Mouse (Mus musculus): Measurements from ENCODE around the gene Serpinb2.

Serpinb2 gene

DNA sequence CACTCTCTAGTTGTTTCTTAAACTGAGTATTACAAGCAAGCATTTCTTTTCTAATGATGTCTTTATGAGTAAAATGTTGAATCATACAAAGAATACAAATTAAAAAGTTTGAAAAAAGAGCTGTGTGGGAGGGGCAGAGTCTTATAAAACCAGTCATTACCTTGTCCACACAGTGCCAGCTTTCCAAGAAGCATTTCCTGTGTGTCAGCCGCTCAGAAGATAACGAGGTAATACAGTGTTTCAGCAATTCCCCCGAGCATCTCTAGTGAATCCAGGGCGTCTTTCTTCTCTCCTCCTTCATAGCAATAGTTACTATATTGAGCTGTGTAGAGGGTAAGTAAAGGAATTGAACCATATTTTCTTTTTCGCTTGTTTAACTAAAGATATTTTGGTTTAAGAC, at the start of gene Serpinb2:
TSS of gene Serpinb2 (plus strand) at position 172 of the 400 bp plus-strand sequence.
- no peak for DNase-seq (ENCODE audit: low read depth in 1 of 2, low spot score in 2 of 2)

DNA sequence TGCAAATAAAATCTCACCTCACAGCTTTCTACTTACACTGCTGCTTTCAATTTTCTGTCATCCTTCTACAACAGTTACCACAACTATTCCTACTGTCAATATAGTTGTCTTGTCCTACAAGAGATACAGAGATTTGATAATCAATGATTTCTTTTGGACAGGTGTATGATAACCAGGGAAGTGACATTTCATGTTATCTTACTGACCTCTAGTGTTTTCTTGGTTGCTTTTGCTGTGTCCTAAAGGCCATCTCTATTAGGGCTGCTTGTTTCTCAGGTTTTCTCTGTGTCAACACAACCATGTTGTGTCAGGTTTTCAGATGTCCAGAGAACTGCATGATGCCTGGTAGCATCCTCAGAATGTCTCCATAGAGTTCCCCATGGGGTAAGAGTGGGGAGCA, 31.3 kb upstream of the Serpinb2 start:
- no peak for DNase-seq (ENCODE audit: low read depth in 1 of 2, low spot score in 2 of 2)

DNA sequence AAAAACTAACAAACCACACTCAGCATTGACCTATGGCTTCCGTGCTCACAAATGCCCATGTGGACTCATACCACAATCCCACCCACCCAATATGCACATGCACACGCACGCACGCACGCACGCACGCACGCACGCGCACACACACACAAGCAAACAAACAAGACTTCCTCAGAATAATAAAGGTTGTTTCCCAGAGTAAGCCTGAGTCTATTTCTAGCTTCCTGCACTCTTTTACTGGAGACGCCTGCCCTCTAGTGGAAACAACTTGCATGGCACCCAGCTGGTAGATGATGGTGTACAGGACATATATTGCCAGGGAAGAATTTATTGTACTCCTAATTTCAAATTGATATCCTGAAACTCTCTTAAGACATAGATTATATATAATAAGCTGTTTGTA, 29.8 kb upstream of the Serpinb2 start:
- peak; percentile 36 to 68 for DNase-seq (ENCODE audit: low read depth in 1 of 2, low spot score in 2 of 2)

DNA sequence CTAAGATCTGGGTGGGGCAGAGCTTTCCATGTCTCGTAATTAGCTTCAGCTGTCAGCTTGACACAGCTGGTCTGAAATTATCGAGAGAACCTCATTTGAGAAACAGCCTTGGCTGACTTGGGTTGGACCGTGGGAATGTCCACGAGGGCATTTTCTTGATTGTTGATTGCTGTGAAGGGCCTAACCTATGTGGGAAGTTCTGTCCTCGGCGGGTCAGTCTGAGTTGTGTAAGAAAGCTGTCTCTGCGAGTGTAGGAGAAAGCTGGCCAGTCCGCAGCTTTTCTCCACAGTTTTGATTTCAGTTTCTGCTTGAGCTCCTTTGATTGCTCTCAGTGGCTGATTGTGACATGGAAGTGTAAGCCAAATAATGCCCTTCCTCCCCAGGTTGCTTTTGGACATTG, 21.6 kb upstream of the Serpinb2 start:
- peak in 1 of 2 experiments; percentile 8 for DNase-seq (ENCODE audit: low read depth in 1 of 2, low spot score in 2 of 2)

DNA sequence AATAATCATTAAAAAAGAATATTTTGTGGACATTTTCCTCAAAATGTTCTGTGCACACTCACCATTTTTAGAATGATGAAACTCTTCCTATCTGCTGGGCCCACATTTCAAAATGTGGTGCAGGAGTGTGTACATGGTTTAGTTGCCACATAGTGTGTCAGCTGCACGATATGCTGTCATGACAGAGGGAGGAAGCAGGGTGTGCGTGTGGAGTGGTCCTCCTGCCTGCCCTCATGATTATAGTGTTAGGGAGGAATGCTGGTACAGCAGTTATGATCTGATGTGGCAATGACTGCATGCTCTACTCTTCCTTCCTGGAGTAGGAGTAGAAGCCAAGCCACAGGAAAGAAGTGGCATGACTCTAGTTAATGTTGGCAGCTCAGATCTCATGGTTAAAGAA, 14.4 kb upstream of the Serpinb2 start:
- peak; percentile 41 to 42 for DNase-seq (ENCODE audit: low read depth in 1 of 2, low spot score in 2 of 2)

DNA sequence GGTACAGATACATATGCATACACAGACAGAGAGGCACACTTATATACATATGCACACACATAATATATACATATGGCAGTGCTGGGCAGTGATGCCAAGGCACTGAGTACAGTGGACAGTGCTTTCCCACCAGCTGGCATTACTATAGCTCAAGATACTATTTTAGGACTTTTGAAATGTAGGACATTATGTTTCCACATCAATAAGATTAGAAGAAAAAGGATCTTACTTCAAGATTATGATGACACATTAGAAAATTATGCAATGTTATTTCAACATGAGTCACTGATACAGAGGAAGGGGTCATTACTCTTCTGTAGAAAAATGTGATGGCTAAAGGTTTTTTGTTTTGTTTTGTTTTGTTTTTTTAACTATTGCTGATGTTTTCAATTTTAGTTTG, 9.2 kb upstream of the Serpinb2 start:
- DNase-seq (ENCODE audit: low read depth in 1 of 2, low spot score in 2 of 2): no peak

DNA sequence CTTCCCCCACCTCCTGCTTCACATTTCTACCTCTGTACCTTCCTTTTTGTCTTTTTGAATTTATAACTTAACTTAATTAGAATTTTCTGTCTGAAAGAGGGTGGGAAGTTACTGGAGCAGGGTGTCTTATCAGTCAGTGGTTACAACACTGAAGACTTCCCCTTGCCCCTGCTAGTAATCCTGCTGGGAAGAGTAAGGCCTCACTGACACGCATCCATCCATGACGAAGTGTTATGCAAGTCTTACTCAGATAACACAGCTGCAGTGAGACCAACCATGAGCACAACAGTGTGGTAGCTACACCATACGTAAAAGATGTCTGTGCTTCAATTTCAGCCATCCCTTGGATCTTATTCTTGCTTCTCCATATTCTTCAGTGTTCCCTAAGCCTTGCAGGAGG, 7.9 kb upstream of the Serpinb2 start:
- DNase-seq (ENCODE audit: low read depth in 1 of 2, low spot score in 2 of 2): no peak

DNA sequence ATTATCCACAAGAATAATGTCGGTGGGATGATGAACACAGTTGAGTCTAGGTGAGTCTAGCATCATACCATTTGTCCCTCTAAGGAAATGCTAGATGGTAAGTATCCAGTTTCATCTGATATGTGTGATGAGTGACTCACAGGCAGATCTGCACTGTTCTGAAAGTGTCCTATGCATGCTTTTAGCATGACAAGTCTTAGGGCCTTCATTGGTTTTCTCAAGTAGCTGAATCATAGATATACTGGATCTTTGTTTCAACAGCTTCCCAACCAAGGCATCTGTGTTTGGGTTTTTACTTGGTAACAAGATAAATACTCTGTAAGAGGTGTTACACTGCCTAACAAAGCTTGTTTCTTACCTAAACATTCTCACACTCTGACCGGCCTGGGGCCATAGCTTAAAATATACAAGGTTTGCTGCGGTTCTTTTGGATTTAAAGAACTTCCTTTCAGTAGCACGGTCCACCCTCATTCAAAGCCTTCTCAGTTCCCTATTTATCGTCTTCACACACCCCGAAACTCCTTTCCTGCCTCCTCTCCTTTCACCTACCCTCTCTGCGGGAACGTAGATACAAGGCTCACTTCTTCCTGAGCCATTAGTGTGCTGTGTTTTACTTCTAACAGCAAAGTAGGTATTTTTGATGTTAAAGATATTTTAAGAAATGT, 5.2 kb upstream of the Serpinb2 start:
- no peak for DNase-seq (ENCODE audit: low read depth in 1 of 2, low spot score in 2 of 2)

DNA sequence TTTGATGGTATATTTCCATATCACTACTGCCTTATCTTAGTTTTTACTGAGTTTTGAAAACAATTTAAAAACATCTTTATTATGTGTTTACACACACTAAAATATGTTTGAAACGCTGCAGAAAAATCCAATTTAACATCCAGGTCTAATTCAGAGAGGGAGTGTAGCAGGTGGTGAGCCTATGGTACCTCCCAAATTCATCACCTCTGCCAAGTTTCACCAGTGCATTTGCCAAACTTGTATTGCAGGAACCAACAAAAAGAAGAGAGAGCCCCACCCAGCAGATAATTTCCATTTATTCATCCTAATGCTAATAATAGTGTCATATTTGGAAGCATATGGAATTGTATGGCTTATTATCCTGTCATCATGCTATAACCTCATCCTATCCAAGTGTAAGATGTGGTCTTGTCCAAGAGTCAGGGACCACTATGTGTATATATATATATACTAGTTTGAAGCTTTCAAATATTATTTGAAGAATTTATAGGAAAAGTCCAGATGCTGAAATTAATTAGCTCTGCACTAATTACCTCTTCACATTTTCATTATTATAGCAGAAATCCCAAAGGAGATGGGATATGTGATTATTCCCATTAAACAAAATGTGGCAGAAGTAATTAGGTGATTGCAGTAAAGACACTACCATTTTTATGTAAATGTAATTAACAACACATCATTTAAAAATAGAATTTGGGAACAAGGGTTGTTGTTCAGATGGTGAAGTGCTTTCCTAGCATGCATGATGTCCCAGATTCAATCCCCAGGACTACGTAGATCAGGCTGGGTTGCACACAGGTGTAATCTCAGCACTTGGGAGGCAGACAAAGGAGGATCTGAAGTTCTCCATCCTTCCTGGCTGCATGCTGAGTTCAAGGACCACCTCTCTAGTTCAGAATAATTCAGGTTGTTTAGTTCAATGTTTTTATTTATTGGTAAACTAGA, 1.2 kb downstream of the Serpinb2 start:
- no peak for DNase-seq (ENCODE audit: low read depth in 1 of 2, low spot score in 2 of 2)

DNA sequence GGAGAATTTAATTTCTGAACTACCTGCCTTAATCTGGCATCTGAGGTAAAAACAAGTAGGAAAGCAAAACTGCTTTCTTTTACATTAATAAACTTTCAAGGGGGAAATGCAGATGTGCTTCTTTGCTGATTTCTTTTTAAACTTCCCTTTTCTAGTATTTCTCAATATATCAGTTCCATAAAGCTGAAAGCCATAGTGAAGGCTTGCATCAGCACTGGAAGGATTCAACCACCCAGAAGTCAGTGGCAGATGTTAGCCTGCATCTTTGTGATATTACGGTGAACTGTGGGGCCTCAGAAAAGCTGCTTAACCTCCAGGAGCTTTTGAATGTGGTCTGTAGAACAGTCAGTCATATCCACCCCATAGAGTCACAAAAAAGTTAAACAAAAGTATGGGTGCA, 2.3 kb downstream of the Serpinb2 start:
- no peak for DNase-seq (ENCODE audit: low read depth in 1 of 2, low spot score in 2 of 2)

DNA sequence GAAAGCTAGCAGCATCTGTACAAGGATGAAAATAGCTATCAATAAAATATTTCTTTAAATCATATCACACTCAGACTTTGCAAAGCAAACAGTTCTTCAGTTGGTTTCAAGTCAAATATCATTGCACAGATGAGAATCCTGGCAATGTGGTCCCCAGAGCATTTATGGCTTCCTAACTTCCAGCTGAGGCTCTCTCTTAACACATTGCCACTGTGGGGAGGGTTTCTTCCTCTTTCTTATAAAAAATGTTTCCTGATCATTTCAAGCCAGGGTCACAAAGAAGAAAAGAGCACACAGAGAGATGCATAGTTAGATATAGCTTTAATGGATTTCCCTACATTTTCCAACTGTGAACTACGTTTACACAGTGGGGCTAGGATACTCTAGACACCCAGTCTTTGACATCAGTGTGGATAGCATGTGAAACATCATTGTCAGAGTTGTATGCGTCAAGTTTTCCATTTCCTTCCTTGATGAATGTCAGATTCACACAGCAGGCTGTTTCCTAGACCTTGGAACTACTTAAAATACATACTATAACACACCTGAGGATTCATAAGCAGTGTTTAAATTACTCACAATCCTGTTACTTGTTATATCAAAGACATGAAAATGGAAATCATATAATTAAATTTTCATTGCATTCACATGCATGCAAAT, 4.7 kb downstream of the Serpinb2 start:
- no peak for DNase-seq (ENCODE audit: low read depth in 1 of 2, low spot score in 2 of 2)

DNA sequence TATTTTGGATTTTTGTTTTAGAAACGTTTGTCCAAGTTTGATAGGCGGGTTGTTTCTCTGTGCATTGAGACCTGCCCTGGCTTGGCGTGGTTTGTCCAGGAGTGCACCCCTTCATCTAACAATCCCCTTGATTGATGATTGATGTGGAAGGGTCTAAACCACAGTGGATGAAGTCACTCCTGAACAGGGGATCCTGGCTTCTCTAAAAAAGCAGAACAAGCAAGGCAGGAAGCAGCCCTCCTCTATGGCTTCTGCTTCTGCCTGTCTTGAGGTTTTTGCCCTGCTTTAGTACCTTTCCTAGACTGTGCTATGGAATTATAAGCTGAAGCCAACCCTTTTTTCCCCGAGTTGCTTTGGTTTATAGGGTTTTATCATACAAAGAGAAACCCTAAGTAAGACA, 14.4 kb downstream of the Serpinb2 start:
- no peak for DNase-seq (ENCODE audit: low read depth in 1 of 2, low spot score in 2 of 2)

DNA sequence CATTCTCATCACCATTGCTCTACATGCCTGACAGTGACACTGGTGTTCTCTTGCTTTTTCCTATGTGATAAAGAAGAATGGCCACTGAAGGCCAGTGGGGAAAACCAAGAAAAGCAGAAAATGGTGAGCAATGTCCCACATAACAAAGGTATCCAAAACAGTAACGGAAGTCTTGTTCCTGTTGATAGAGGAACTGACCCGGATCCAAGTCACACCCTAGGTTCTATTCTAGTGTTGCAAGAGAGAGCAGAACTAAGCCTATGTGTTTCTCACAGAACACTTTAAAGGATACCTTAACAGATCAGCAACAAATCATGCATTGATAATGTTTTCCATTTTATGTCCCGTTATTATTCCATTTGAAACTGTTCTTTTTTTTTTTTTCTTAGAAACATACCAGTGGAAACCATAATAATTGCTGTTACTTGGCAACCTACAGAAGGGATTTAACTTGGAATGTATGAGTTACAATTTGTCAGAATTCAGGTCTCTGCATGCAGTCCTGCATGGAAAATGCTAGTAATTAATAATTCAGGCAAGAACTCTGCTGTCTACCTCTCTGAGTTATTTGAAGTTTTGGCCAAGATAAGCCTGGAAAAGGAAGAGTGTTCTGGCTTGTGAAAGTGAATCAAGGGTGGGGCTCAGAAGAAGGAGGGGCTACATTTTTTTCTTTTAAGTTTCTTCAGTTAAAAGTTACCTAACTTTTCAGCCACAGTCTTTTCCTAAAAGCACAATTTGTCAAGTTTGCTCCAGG, 17.3 kb downstream of the Serpinb2 start:
- peak in 1 of 2 experiments; percentile 6 for DNase-seq (ENCODE audit: low read depth in 1 of 2, low spot score in 2 of 2)

DNA sequence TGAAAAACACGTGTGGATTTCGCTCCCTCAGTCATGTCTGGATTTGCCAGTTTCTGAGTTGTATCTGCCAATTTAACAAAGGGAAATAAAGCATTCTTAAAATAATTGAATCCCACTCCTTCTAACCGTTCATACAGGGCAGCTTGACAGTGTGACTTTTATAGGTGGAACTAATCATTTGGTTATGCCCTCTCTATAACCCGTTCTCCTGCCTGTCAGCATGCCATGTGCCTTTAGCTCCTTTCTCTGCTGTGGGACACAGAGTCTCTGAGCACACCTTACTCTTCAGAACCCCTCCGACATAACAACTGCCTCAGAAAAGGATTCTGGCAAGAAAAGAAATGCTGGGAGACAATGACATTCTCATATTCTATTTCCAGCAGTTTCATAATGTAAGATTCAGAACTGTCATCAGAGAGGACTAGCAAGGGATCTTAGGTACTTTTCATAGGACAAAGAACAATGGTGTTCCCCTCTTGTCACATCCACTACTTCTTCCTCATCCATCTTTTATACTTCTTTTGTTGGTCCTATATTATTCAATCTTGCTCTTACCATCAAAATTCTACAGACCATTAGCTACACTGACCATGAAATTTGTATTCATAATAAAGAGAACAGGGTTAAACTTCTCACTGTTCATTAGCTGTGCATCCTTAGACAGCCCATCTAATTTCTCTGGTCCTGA, 18.3 kb downstream of the Serpinb2 start:
- no peak for DNase-seq (ENCODE audit: low read depth in 1 of 2, low spot score in 2 of 2)

DNA sequence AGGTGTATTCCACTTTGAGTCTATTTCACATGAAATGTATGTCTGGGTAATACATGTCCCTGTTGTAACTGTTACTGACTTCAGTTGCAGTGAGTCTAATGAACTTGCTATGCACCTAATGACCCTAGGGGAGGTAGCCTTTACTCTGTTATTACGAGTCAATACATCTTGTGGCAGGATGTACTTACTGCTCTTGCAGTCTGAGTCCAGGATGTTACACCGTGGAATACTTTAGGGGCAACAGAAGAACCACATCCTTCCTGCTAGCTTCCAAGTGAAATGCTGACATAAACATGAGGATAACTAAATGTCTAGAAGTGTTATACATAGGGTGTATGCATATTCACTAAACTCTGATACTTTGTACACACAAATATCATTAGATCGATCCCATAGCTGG, 22.5 kb downstream of the Serpinb2 start:
- no peak for DNase-seq (ENCODE audit: low read depth in 1 of 2, low spot score in 2 of 2)

DNA sequence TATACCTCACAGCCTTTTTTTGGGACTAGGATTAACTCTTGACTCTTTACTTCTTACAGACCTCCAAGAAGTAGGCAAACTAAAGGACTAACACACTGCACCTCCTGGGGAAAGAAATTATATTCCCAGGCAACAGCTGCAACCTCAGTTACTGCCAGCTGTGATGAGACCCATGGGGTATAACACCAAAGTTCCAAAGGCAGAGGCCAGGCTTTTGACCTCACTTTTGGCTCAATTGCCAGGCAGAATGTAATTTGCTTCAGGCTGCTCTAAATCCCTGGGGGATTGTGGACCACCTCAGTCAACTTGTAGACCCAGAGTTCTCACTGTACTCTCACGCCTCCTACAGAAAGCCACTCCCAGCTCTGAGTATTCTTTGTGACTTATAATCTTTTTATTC, 26.2 kb downstream of the Serpinb2 start:
- DNase-seq (ENCODE audit: low read depth in 1 of 2, low spot score in 2 of 2): no peak

DNA sequence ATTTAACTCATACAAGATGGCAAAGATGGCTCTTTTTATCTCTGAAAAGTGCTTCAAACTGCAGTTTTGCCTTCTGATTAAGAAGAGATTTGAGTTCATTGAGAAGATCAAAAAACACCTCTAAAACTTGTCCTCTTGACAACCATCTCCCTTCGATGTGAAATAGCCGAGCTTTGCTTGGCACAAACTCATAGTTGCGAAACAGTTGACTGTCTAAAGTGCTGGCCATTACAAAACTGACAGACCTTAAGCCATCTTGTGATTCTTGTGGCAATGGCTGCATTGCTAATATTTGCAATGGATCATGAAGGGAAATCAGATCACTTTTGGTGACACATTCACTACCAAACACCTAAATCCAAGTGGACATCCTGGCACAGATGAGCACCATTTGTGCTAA, 48.3 kb downstream of the Serpinb2 start:
- DNase-seq (ENCODE audit: low read depth in 1 of 2, low spot score in 2 of 2): no peak

DNA sequence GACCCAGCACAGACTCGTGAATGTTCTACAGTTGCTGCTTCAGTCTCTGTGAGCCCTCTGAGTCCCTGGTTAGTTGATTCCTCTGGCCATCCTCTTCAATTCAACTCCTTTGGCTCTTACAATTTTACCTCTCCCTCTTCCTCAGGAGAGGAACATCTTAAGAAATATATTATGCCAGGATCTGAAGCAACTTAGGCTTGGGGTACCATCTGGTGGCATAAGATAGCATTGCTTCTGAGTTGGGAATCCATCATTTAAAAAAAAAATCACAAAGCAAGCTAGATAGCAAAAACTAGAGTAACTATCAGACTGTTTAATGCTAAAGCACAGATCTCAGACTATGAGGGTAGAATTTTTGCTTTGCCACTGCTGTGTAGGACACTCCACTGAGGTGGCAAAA, 50.9 kb downstream of the Serpinb2 start:
- no peak for DNase-seq (ENCODE audit: low read depth in 1 of 2, low spot score in 2 of 2)

DNA sequence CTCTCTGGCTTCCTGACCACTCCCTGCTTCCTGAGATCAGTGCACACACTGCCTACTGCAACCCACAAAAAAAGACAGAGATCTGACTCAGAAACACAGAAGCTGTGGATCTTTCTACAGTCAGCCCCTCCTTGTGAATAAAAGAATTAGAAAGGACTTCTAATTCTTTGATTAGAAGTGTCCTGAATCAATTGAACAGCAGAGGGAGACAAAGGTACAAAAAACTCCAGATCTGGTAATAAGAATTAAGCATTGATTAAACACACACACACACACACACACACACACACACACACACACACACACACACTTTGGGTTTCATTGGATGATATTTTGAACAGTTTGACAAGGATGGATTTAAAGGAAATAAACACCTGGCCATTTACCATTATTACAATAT, 54.4 kb downstream of the Serpinb2 start:
- DNase-seq (ENCODE audit: low read depth in 1 of 2, low spot score in 2 of 2): no peak

DNA sequence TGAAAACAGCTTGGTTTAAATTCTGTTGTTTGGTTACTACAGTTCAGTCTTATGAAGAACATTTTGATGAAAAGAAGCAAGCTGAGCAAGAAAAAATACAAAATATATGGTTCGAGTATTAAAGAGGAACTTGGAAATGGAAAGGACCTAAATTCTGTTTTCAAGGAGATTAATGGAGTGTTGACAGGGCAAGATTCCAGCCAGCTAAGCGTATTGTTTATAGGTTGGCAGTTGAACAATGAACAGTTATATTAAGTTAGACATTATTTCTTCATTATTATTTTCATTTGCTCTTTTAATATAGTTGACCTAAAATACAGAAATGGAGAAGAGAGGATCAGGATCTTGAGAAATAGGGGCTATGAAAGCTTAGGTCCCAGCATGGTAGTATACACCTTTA, 64.9 kb downstream of the Serpinb2 start:
- DNase-seq (ENCODE audit: low read depth in 1 of 2, low spot score in 2 of 2): no peak

DNA sequence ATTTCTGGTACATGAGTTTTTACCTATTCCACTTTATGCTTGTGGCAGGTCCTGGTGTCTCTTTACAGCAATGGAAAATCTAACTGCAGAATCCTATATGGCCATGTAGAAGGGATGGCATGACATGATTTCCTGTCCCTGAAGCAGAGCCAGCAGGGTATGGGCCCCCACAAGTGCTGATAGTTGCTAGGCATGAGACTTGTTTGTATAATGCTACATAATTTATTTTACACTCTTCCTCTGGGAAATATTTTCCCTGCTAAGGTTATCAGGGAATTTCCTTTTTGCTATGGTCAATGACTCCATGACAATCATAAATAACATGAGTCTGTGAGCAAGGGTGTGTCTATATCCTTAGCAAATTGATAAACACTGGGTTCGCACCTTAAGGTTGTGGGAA, 66.3 kb downstream of the Serpinb2 start:
- no peak for DNase-seq (ENCODE audit: low read depth in 1 of 2, low spot score in 2 of 2)

Data from monocyte, adult 2 months (primary cell).